Mouse (Mus musculus) liver, postnatal 0 days (tissue): ENCODE data around the gene AU022252. TPM values are rescaled to one million over a fixed set of nuclear protein-coding genes. Genes with fewer than 3 reads are reported as not detected.

ENCODE experiments used
- ATAC-seq: fragments of 200-750 bp; cut with Nextera tagmentation; 2 replicates; pipeline ENCODE4 v1.8.0; 2017; ENCODE audit warnings: mild to moderate bottlenecking, moderate library complexity
- DNase-seq: peaks from one replicate; pipeline ENCODE4 v3.0.0-alpha.2; 2016
- H3K27ac ChIP-seq: fragments of 300-500 bp; sonication (generic); 2 replicates; pipeline ENCODE4 v1.5.1; 2014; ENCODE audit warnings: antibody characterized with exemption, moderate library complexity, mild to moderate bottlenecking, low read depth
- H3K27me3 ChIP-seq: fragments of 300-500 bp; sonication (generic); 2 replicates; pipeline ENCODE4 v1.6.1; 2014; ENCODE audit warnings: low read length, control low read depth, mixed read lengths; ENCODE audit not compliant: insufficient read depth
- H3K36me3 ChIP-seq: fragments of 300-500 bp; sonication (generic); replicated peaks from 2 replicates; pipeline ENCODE4 v1.6.1; 2014; ENCODE audit warnings: mild to moderate bottlenecking, control low read depth, low read length, moderate library complexity, mixed read lengths; ENCODE audit not compliant: insufficient read depth
- H3K4me1 ChIP-seq: fragments of 300-500 bp; sonication (generic); 2 replicates; pipeline ENCODE4 v1.6.1; 2014; ENCODE audit warnings: antibody characterized with exemption, mild to moderate bottlenecking, control low read depth; ENCODE audit not compliant: insufficient read depth
- H3K4me2 ChIP-seq: fragments of 300-500 bp; sonication (generic); 2 replicates; pipeline ENCODE4 v1.6.1; 2014; ENCODE audit warnings: low read depth, mild to moderate bottlenecking, low read length, moderate library complexity, mixed read lengths
- H3K4me3 ChIP-seq: fragments of 300-500 bp; sonication (generic); 2 replicates; pipeline ENCODE4 v1.5.1; 2014; ENCODE audit warnings: low read depth, low read length
- H3K9ac ChIP-seq: fragments of 300-500 bp; sonication (generic); replicated peaks from 2 replicates; pipeline ENCODE4 v1.6.1; 2014; ENCODE audit warnings: mild to moderate bottlenecking, moderate library complexity
- H3K9me3 ChIP-seq: fragments of 300-500 bp; sonication (generic); 2 replicates; pipeline ENCODE4 v1.6.1; 2016; ENCODE audit warnings: mild to moderate bottlenecking, control low read depth, low read length, mixed read lengths
- CTCF ChIP-seq: sonication (generic); IDR thresholded peaks from 2 replicates; pipeline ENCODE4 v1.5.1; 2016; ENCODE audit warnings: antibody characterized with exemption, low read depth
- EP300 ChIP-seq: IDR thresholded peaks from 2 replicates; pipeline ENCODE4 v1.6.1; 2016; ENCODE audit warnings: antibody characterized with exemption, low read depth, mild to moderate bottlenecking
- WGBS: fragments of 180-500 bp; shearing (Covaris S2); extraction: QIAGEN DNeasy Blood & Tissue Kit; methylation state at CpG from one replicate; pipeline ENCODE4 v1.1.7; 2014; ENCODE audit not compliant: insufficient replicate concordance; 5-methylcytosine and 5-hydroxymethylcytosine counted together
- polyA plus RNA-seq: library from polyadenylated mRNA; unstranded; fragments of >200 nt; fragmentation: Nextera tagmentation; extraction: Ambion mirVana; gene quantifications from 2 replicates; pipeline ENCODE4 v1.2.1, GENCODE M21; 2015

AU022252 gene
- polyA plus RNA-seq, 1 experiment from 2014 or later, result 27.8 TPM

- WGBS, result 70% methylated on average over 3 of the region's 3 CpGs
- Histone ChIP-seq H3K27me3 (no peaks in the 10 kb centered on the region), H3K9ac (peak overlapping the region; percentile 76), H3K27ac (no peak overlapping the region), H3K4me2 (peak overlapping the region; percentile 97; the same call in 1 of the 2 replicates), H3K36me3 (0 out of 2 replicates have a peak, but pooled peaks cover 3% of the 10 kb centered on the region), H3K4me3 (peak overlapping the region; percentile 87; the same call in 1 of the 2 replicates), H3K4me1 (peaks cover 11% of the 10 kb centered on the region), H3K9me3 (no peaks in the 10 kb centered on the region)
- DNase-seq (no peak), ATAC-seq (no peak)
- TF ChIP-seq EP300, result no peak
- TF ChIP-seq CTCF, result no peak
Measured at GRCm38 (mm10) chr4:119234348-119234747, 1.8 kb upstream of the AU022252 start.

GRCm38 (mm10) chr4:119233256-119233901 is 867 bp upstream of the AU022252 start:
- no peaks in the 10 kb centered on the region for H3K27me3 ChIP-seq
- H3K4me2 ChIP-seq, result peak overlapping the region; percentile 97
- ATAC-seq (peak; percentile 42), DNase-seq (peak; percentile 57)
- peak overlapping the region; percentile 87 for H3K4me3 ChIP-seq
- H3K27ac ChIP-seq, result peak overlapping the region; percentile 42
- under 1% methylated on average over 35 of the region's 36 CpGs for WGBS
- peak; percentile 31; the same call in 1 of the 2 replicates for TF ChIP-seq CTCF
- TF ChIP-seq EP300, result no peak
- peaks cover 11% of the 10 kb centered on the region for H3K4me1 ChIP-seq
- H3K36me3 ChIP-seq, result 0 out of 2 replicates have a peak, but pooled peaks cover 3% of the 10 kb centered on the region
- H3K9me3 ChIP-seq, result no peaks in the 10 kb centered on the region
- H3K9ac ChIP-seq, result peak overlapping the region; percentile 76

GRCm38 (mm10) chr4:119226751-119227150 is 5.8 kb downstream of the AU022252 start:
- Histone ChIP-seq H3K4me1 (peaks cover 6% of the 10 kb centered on the region), H3K27ac (no peak overlapping the region), H3K9ac (no peak overlapping the region), H3K27me3 (no peaks in the 10 kb centered on the region), H3K9me3 (no peaks in the 10 kb centered on the region), H3K36me3 (peaks cover 20% of the 10 kb centered on the region; the same call in 1 of the 2 replicates), H3K4me3 (no peak overlapping the region), H3K4me2 (no peak overlapping the region)
- DNase-seq (no peak), ATAC-seq (no peak)
- 89% methylated on average over 11 of the region's 11 CpGs for WGBS
- TF ChIP-seq CTCF (no peak), EP300 (no peak)

GRCm38 (mm10) chr4:119225719-119226118 is 6.8 kb downstream of the AU022252 start:
- no peak overlapping the region for H3K4me3 ChIP-seq
- WGBS, result 73% methylated on average over 9 of the region's 9 CpGs
- TF ChIP-seq EP300, result no peak
- TF ChIP-seq CTCF, result peak; percentile 58
- no peak overlapping the region for H3K4me2 ChIP-seq
- H3K36me3 ChIP-seq, result peaks cover 20% of the 10 kb centered on the region; the same call in 1 of the 2 replicates
- H3K9ac ChIP-seq, result no peak overlapping the region
- no peaks in the 10 kb centered on the region for H3K9me3 ChIP-seq
- peak overlapping the region; percentile 71 for H3K27ac ChIP-seq
- H3K27me3 ChIP-seq, result no peaks in the 10 kb centered on the region
- ATAC-seq, result peak; percentile 72
- DNase-seq, result peak; percentile 64
- peaks cover 3% of the 10 kb centered on the region; the same call in 1 of the 2 replicates for H3K4me1 ChIP-seq

GRCm38 (mm10) chr4:119224534-119224933 is 8.0 kb downstream of the AU022252 start:
- WGBS, result 92% methylated on average over 3 of the region's 3 CpGs
- DNase-seq (no peak), ATAC-seq (peak; percentile 71)
- Histone ChIP-seq H3K27me3 (no peaks in the 10 kb centered on the region), H3K36me3 (peaks cover 20% of the 10 kb centered on the region; the same call in 1 of the 2 replicates), H3K27ac (peak overlapping the region; percentile 71), H3K4me3 (no peak overlapping the region), H3K9ac (no peak overlapping the region), H3K4me1 (peaks cover 3% of the 10 kb centered on the region; the same call in 1 of the 2 replicates), H3K4me2 (no peak overlapping the region), H3K9me3 (no peaks in the 10 kb centered on the region)
- TF ChIP-seq EP300 (no peak), CTCF (no peak)

- H3K27ac ChIP-seq, result no peak overlapping the region
- TF ChIP-seq EP300, result no peak
- TF ChIP-seq CTCF, result peak; percentile 92
- no peaks in the 10 kb centered on the region for H3K9me3 ChIP-seq
- H3K27me3 ChIP-seq, result no peaks in the 10 kb centered on the region
- no peak overlapping the region for H3K4me3 ChIP-seq
- H3K36me3 ChIP-seq, result peaks cover 20% of the 10 kb centered on the region; the same call in 1 of the 2 replicates
- H3K4me1 ChIP-seq, result peaks cover 3% of the 10 kb centered on the region; the same call in 1 of the 2 replicates
- ATAC-seq (peak; percentile 56), DNase-seq (peak; percentile 58)
- 70% methylated on average over 1 of the region's 1 CpGs for WGBS
- no peak overlapping the region for H3K9ac ChIP-seq
- no peak overlapping the region for H3K4me2 ChIP-seq
Measured at GRCm38 (mm10) chr4:119223696-119224095, 8.8 kb downstream of the AU022252 start.
